Mouse (Mus musculus) bone marrow macrophage, adult 2 months (primary cell): ENCODE measurements at regions not wholly inside any gene's neighbourhood (a gene's known extent, or its start where the extent isn't known, plus 50 kb on each side); places are given as distances from the start of the nearest gene placed in this dataset.

ENCODE experiments used
- H3K27ac ChIP-seq: 2 replicates; pipeline ENCODE4 v1.5.1; 2012; ENCODE audit warnings: low read depth, low read length; ENCODE audit not compliant: insufficient read depth
- H3K4me1 ChIP-seq: 2 replicates; pipeline ENCODE4 v1.6.1; 2012; ENCODE audit warnings: low read length; ENCODE audit not compliant: control insufficient read depth, insufficient read depth
- H3K4me3 ChIP-seq: 2 replicates; pipeline ENCODE4 v1.5.1; 2012; ENCODE audit warnings: mild to moderate bottlenecking, low read length, moderate library complexity; ENCODE audit not compliant: insufficient read depth
- CTCF ChIP-seq: IDR thresholded peaks from 2 replicates; pipeline ENCODE4 v1.5.1; 2012; ENCODE audit warnings: low read depth, mild to moderate bottlenecking, low read length, moderate library complexity
- POLR2A ChIP-seq: IDR thresholded peaks from 2 replicates; pipeline ENCODE4 v1.6.1; 2012; ENCODE audit warnings: mild to moderate bottlenecking, low read depth, low read length, borderline replicate concordance

DNA sequence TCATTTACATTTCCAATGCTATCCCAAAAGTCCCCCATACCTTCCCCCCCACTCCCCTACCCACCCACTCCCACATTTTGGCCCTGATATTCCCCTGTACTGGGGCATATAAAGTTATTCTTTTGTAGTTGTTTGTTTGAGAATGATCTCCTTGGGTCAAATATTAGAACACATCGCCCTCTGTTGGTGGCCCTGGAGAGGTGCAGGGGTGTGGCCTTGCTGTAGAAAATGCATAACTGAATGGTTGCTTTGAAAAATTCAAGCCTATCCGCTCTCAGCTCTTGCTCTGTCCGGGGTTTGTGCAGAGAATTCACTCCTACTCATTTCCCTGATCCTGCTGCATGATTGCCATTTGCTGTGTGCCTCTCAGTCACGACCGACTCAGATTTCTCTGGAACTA lies 336.4 kb upstream of the Epha6 start:
- H3K4me1 ChIP-seq: no peaks in the 10 kb centered on the region
- TF ChIP-seq CTCF (peak; percentile 14; the same call in 1 of the 2 replicates), POLR2A (no peak)
- no peak overlapping the region for H3K27ac ChIP-seq
- no peak overlapping the region for H3K4me3 ChIP-seq
